Mouse (Mus musculus) neural tube, embryonic 10.5 days (tissue): Measurements from ENCODE around the gene Gsg1l.

Source experiments
- DNase-seq: peaks from one replicate; pipeline ENCODE4 v3.0.0-alpha.2; 2017; ENCODE audit warnings: low spot score; ENCODE audit errors: extremely low spot score

Gsg1l gene

GRCm38 (mm10) chr7:125983902-125984841, 98.0 kb downstream of the Gsg1l start:
- no peak for DNase-seq

DNA sequence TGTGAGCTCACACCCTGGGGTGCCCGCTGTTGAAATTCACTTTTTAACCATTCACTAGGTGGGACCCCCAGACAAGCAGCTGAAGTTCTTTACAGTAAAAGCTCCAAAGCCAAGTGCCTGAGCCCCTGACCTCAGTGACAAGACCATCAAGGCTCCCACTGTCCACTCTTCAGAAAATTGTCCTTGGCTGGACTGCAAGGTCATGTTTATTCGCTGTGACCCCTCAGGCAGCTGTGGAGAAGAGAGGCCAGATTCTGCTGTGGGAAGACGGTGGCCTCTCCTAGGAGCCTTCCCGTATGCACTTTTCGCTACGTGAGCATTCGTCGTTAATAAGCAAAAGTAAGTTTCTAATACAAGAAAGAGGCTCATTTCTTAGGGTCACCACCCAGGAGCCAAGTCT, 102.6 kb downstream of the Gsg1l start:
- no peak for DNase-seq

DNA sequence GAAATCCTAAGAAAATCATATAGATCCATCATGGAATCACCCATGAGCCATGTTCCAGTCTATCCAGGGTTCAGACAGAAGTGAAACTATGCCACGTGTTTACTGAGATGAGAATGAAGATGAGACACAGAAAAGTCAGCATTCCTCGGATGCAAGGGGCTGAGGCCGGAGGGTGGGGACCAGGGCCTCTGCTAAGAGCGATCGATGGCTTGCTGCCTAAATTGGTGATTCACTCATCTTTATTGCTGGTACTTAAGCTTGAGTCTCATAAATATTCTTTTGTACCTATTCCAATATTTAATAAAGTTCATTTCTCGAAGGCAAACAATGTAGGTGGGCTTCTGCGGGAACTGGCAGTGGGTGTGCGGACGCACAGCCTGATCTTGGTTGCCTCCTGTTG, 105.5 kb downstream of the Gsg1l start:
- no peak for DNase-seq

DNA sequence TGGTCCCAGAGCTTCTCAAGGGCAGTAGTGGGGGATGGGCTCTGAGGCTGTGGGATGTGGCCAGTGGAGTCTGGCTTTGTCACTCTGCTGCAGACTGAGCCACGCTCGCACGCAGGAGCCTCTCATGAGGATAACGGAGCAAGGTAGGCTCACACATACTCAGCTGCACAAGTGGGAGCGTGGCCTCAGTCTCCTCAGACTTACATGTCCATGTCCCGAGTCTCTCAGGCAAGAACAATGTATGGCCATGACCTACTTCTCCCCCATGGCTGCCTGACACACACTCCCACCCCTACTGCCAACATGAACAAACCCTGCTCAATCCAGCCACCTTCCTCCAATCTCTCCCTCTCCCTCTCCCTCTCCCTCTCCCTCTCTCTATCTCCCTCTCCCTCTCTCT, 106.8 kb downstream of the Gsg1l start:
- no peak for DNase-seq

GRCm38 (mm10) chr7:125973874-125974273, 108.3 kb downstream of the Gsg1l start:
- no peak for DNase-seq

- DNase-seq, result no peak
Measured at GRCm38 (mm10) chr7:125972776-125973175, 109.4 kb downstream of the Gsg1l start.

DNA sequence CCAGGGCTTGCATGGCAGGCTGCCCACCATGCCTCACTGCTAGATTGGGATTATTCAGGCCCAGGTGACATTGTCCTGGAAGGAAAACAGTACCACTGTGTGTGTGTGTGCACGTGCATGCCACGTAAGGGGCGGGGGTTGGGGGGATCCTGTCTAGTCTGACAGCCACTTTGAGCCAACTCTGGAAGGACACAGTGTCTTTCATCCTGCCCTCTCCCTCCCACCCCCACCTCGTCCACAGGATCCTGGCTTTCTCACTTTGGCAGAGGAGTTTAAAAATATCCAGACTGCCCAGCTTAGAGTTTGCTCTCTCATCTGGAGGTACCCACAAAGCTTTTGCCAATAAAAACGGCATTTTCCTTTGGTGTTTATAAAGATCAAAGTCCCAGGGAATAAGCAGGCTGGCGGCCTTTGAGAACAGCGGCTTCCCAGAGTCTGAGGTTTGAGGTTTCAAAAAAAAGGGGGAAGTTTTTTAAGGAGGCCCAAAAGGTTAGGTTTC, 110.0 kb downstream of the Gsg1l start:
- no peak for DNase-seq

DNA sequence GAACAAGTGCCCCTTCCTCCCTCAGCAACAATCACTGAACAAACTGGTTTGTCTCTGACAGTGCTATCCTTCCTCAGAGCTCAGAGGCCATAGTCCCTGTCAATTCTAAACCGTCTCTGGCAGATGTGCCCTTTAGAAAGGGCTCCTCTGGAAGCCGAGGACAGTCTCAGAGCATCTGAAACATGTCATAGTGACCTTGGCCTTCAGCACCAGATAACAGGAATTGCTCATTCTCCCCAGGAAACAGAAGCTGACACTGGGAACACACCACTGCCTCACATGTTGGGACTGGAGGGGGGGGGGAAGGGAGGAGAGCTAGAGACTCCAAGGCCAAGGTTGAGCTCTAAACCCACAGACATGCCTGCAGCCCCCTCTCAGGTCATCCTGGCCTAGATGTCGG, 113.1 kb downstream of the Gsg1l start:
- no peak for DNase-seq

GRCm38 (mm10) chr7:125966402-125967261, 115.6 kb downstream of the Gsg1l start:
- no peak for DNase-seq

DNA sequence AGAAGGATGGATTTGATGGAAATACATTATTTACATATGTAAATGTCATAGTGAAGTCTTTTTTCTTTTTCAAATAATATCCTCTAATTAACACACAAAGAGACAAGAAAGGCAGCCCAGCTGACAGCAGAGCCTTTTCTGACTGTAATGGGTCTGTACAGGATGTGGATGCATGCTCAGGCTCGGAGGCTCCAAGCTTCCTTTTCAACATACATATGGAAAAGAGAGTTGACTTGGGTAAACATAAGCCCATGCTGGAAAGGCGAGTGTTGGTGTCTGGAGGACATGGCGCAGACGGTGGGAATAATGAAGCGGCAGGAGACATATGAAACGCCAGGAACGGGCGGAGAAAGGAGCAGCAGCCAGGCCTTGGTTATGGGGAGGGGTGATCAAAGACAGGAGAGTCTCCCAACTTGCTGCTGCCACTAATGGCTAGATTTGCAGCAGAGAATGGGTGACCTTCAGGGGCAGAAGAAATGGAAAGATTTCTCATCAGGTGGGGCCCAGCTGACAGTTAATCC, 118.1 kb downstream of the Gsg1l start:
- DNase-seq, result no peak

DNA sequence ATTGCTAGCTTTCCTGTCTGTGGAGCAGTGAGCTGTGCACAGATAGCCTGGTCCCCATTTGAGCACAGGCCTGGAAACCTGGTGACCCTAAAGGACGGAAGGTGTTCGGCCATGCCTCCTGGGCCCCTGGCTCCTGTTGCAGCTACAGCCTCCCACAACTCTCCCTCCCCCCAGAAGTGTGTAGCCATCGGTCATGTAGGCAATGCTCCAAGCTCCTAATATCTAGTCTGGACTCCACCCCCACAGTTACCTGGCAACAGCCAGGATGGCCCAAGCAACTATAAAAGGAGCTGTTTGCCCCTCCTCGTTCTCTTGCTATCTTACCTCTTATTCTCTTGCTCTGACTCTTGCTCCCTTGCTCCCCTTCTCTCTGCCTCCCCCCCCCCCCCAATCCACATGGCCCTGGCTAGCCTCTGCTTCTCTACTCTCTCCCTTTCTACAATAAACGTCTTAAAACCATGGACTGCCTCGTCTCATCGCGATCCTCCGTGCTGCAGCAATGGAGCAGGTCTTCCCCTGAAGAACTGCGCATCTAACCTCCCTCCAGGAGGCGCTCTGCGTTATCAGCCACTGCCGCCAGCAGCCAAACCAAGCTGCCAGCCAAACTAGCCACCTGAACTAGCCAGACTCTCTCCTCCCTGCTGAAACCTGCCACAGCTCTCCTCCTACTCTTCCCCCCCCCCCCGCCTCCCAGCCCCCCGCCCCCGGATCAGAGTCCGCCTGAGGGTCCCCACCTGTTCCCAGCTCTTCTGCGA, 122.7 kb downstream of the Gsg1l start:
- no peak for DNase-seq

DNA sequence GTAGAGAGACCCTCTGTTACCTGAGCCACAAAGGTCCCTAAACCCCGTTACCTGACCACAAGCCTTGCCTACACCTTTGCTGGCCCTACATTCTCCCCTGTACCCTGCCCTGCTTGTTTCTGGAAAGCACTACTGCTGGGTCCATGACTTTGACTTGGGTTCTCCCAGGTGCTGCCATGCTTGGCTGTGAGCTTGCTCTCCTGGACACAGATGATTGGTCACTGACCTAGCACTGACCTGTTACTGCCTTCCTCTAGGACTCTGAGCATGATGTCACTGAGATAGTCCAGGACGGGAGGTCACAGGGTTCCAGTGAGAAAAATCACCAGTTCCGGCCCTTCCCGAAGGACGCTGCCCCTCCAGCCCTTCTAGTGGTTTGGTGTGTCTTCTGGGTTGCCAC, 123.4 kb downstream of the Gsg1l start:
- no peak for DNase-seq

GRCm38 (mm10) chr7:125954994-125955393, 127.2 kb downstream of the Gsg1l start:
- no peak for DNase-seq

GRCm38 (mm10) chr7:125954356-125954878, 127.8 kb downstream of the Gsg1l start:
- DNase-seq, result no peak

- DNase-seq, result no peak
Measured at GRCm38 (mm10) chr7:125953844-125954243, 128.4 kb downstream of the Gsg1l start.

DNA sequence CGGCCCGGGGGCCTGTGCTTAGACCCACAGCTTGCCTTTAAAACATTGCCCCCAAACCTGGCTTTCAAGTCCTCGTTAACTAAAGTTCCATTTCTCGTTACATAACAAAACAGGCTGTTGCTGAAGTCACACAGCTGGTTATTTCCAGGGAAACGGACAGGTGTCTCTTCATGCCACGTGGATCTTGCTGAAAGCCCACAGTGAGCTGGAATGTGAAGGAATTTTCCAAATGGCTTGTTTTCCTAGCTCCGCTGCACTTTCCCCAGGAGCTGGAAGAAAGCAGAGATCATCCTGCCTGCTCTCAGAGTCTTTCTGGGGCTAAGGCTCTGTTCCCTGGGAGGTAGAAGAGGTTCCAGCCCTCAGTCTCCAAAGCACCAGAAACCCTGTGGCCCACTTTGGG, 130.3 kb downstream of the Gsg1l start:
- no peak for DNase-seq

DNA sequence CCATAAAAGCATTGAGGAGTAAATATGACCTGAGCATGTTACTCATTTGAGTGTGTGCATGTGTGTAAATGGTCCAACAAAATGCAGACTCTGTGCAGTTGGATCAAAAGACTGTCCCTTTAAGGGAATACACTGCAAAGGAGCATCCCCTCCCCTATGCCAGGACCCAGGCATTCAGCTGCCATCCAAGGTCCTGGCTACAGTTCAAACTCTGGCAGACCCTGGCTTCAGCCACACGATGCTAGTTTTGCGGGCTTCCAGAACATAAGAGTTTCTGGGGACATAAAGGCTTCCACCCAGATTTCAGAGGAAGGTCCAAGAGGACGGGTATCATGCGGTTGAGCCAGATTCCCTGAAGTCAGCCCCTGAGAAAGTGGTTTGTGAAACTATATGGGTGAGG, 133.2 kb downstream of the Gsg1l start:
- DNase-seq, result no peak

DNA sequence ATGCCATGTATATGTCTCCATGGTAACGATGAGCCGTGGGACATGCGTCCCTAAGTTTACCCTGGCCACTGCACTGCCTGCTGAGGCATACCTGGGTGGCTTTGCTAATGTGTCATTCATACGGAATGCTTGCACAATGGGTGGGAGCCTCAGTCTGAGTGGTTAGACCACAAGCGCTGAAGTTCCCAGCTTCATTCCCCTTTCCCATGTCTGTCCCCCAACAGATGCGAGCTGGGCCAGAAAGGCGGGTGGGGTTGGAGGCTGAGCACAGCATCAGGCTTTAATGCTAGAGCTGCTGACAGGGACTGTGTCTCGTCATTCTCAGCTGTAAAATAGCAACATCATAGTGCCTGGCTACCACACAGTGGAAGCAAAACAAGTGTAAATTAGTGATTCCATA, 136.3 kb downstream of the Gsg1l start:
- no peak for DNase-seq

- DNase-seq, result no peak
Measured at GRCm38 (mm10) chr7:125944631-125945030, 137.6 kb downstream of the Gsg1l start.

DNA sequence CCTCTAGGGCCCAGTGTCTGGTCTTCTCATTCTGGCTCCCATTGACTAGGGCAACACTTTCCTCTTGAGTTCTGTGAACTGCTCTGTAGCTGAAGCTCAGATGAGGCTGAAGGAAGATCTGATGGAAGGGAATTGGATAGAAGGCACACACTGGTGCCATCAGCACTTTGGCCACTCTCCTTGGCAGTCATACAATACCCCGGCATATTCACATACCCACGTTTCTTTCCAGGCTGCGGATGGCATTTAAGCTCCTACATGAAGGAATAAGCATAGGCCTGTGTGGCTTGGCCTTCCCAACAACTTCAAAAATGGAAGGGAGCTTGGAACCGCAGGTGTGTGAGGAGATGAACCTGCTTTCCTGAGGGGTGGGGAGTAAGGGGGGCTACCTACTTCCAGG, 138.7 kb downstream of the Gsg1l start:
- DNase-seq, result no peak
